Mouse (Mus musculus) liver, embryonic 13.5 days (tissue): Measurements from ENCODE around the gene Pepd. TPM values are rescaled to one million over a fixed set of nuclear protein-coding genes. Genes with fewer than 3 reads are reported as not detected.

Experiments used
- ATAC-seq: fragments of 200-750 bp; cut with Nextera tagmentation; 2 replicates; pipeline ENCODE4 v1.8.0; 2017; ENCODE audit warnings: low read depth, mild to moderate bottlenecking, moderate number of reproducible peaks, moderate library complexity
- DNase-seq: peaks from one replicate; pipeline ENCODE4 v3.0.0; 2022
- H3K27ac ChIP-seq: fragments of 300-500 bp; sonication (generic); 2 replicates; pipeline ENCODE4 v1.5.1; 2015; ENCODE audit warnings: moderate library complexity, mild to moderate bottlenecking, inconsistent platforms
- H3K27me3 ChIP-seq: fragments of 300-500 bp; sonication (generic); 2 replicates; pipeline ENCODE4 v1.6.1; 2015; ENCODE audit warnings: mild to moderate bottlenecking, inconsistent platforms
- H3K36me3 ChIP-seq: fragments of 300-500 bp; sonication (generic); 2 replicates; pipeline ENCODE4 v1.6.1; 2015; ENCODE audit warnings: mild to moderate bottlenecking, inconsistent platforms
- H3K4me1 ChIP-seq: fragments of 300-500 bp; sonication (generic); replicated peaks from 2 replicates; pipeline ENCODE4 v1.6.1; 2015; ENCODE audit warnings: inconsistent platforms
- H3K4me2 ChIP-seq: fragments of 300-500 bp; sonication (generic); 2 replicates; pipeline ENCODE4 v1.6.1; 2015; ENCODE audit warnings: inconsistent platforms, mild to moderate bottlenecking, moderate library complexity
- H3K4me3 ChIP-seq: fragments of 300-500 bp; sonication (generic); replicated peaks from 2 replicates; pipeline ENCODE4 v1.5.1; 2015; ENCODE audit warnings: mild to moderate bottlenecking, inconsistent platforms
- H3K9ac ChIP-seq: fragments of 300-500 bp; sonication (generic); 2 replicates; pipeline ENCODE4 v1.6.1; 2015; ENCODE audit warnings: mild to moderate bottlenecking, inconsistent platforms
- H3K9me3 ChIP-seq: fragments of 300-500 bp; sonication (generic); replicated peaks from 2 replicates; pipeline ENCODE4 v1.6.1; 2016; ENCODE audit warnings: inconsistent platforms
- WGBS: fragments of 180-500 bp; shearing (Covaris S2); methylation state at CpG from one replicate; pipeline ENCODE4 v1.1.7; 2015; ENCODE audit not compliant: insufficient replicate concordance; 5-methylcytosine and 5-hydroxymethylcytosine counted together
- microRNA-seq: library from miRNA; unstranded; fragments of <30 nt; microRNA quantifications from one replicate; pipeline ENCODE4, GENCODE M21; 2016
- polyA plus RNA-seq: library from polyadenylated mRNA; unstranded; fragments of >200 nt; fragmentation: Nextera tagmentation; extraction: Ambion mirVana; gene quantifications from 2 replicates; pipeline ENCODE4 v1.2.1, GENCODE M21; 2015

Pepd gene
- polyA plus RNA-seq, 1 experiment from 2014 or later: 50.8 TPM

DNA sequence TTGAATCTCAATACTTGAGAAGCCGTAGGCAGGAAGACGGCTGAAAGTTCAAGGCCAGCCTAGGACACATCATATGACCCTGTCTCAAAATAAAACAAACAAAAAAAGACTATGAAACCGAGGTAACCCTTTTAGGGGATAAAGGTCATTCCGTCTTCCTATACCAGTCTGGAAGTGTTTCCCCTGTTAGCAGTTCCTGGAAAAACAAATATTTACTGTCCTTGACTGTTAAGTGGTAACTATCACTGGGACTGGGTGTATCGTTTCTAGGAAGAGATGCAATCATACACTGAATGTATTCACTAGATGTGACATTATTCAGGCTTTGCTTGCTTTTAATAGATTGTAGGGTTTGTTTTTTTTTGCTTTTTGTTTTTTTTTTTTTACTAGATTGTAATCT lies 178.4 kb downstream of the Pepd start:
- no peak overlapping the region for H3K9ac ChIP-seq
- DNase-seq (no peak), ATAC-seq (peak; percentile 60; the same call in 1 of the 2 replicates)
- H3K4me3 ChIP-seq: no peak overlapping the region
- peaks cover 17% of the 10 kb centered on the region; the same call in 1 of the 2 replicates for H3K4me1 ChIP-seq
- H3K27ac ChIP-seq: no peak overlapping the region
- no peaks in the 10 kb centered on the region for H3K9me3 ChIP-seq
- no peaks in the 10 kb centered on the region for H3K36me3 ChIP-seq
- H3K4me2 ChIP-seq: no peak overlapping the region
- 59% methylated on average over 5 of the region's 5 CpGs for WGBS
- H3K27me3 ChIP-seq: peaks cover 17% of the 10 kb centered on the region

Small RNA genes lying within 50 kb of the gene (microRNA-seq; reads per million reads assigned to microRNA genes)
- gene Gm25033: not detected

Other genes with a start within 250 kb of the Pepd start
- gene Chst8, start 99.7 kb upstream of the Pepd start, polyA plus RNA-seq: 0.52 and 0.53 TPM in 2 replicates
- gene Cebpg, start 144.2 kb downstream of the Pepd start, polyA plus RNA-seq: 18.8 and 21.8 TPM in 2 replicates
- 4.3 and 5.3 TPM in 2 replicates for gene Cebpa, start 206.9 kb downstream of the Pepd start, polyA plus RNA-seq